Mouse (Mus musculus) CH12.LX (cell line): ENCODE results near the gene Cd300a. TPM values are rescaled to one million over a fixed set of nuclear protein-coding genes. Genes with fewer than 3 reads are reported as not detected.

ENCODE experiments used
- DNase-seq: peaks from one replicate; pipeline ENCODE4 v3.0.0-alpha.2; 2013; ENCODE audit errors: extremely low read depth
- H3K27ac ChIP-seq: 2 replicates; pipeline ENCODE4 v1.5.1; 2012; ENCODE audit warnings: low read depth, mild to moderate bottlenecking, control low read depth, moderate library complexity; ENCODE audit not compliant: insufficient read depth
- H3K27me3 ChIP-seq: replicated peaks from 2 replicates; pipeline ENCODE3; 2012; ENCODE audit warnings: inconsistent platforms
- H3K36me3 ChIP-seq, 2 experiments: replicated peaks in 1 of 2; 2 replicates each; pipeline versions ENCODE3 to v1.6.1; 2012; ENCODE audit warnings: inconsistent platforms in 1 of 2, low read length in 1 of 2, mild to moderate bottlenecking in 1 of 2, mixed read lengths in 1 of 2, moderate library complexity in 1 of 2; ENCODE audit not compliant: control insufficient read depth in 1 of 2, insufficient read depth in 1 of 2
- H3K4me1 ChIP-seq, 2 experiments: 2 replicates each; pipeline ENCODE4 v1.6.1; 2012; ENCODE audit warnings: inconsistent platforms in 1 of 2, moderate library complexity in 1 of 2; ENCODE audit not compliant: insufficient read depth in 2 of 2, control insufficient read depth in 1 of 2
- H3K4me2 ChIP-seq: 2 replicates; pipeline ENCODE4 v1.6.1; 2012; ENCODE audit warnings: low read depth, mild to moderate bottlenecking, control low read depth; ENCODE audit not compliant: poor library complexity, insufficient read depth, severe bottlenecking
- H3K4me3 ChIP-seq, 3 experiments: fragments of 150-350 bp in 1 of 3; sonication (generic) in 1 of 3; replicated peaks in 1 of 3; 2 replicates each; pipeline versions ENCODE3 to v1.5.1; 2011 to 2012; ENCODE audit warnings: low read depth in 2 of 3, low read length in 2 of 3, mild to moderate bottlenecking in 2 of 3, moderate library complexity in 2 of 3, control low read depth in 1 of 3, improper control_type of control experiment in 1 of 3, inconsistent platforms in 1 of 3, mixed read lengths in 1 of 3; ENCODE audit not compliant: poor library complexity in 1 of 3
- H3K79me2 ChIP-seq: replicated peaks from 2 replicates; pipeline ENCODE4 v1.6.1; 2012; ENCODE audit warnings: mild to moderate bottlenecking, moderate library complexity; ENCODE audit not compliant: control insufficient read depth, poor library complexity, insufficient read depth, severe bottlenecking; ENCODE audit errors: extremely low read depth
- H3K9ac ChIP-seq: 2 replicates; pipeline ENCODE4 v1.6.1; 2012; ENCODE audit warnings: low read depth, mild to moderate bottlenecking, control low read depth, moderate library complexity; ENCODE audit not compliant: insufficient read depth
- H3K9me3 ChIP-seq: replicated peaks from 2 replicates; pipeline ENCODE3; 2012; ENCODE audit warnings: low read length, inconsistent platforms, mixed read lengths
- BHLHE40 ChIP-seq: IDR thresholded peaks from 2 replicates; pipeline ENCODE4 v1.6.1; 2011; ENCODE audit warnings: mild to moderate bottlenecking, low read depth, low read length, improper control_type of control experiment
- ELF1 ChIP-seq: IDR thresholded peaks from 2 replicates; pipeline ENCODE4 v1.6.1; 2014; ENCODE audit warnings: low read depth, mild to moderate bottlenecking, inconsistent platforms, low read length, improper control_type of control experiment
- EP300 ChIP-seq: IDR thresholded peaks from 2 replicates; pipeline ENCODE4 v1.6.1; 2011; ENCODE audit warnings: low read length, improper control_type of control experiment
- GABPA ChIP-seq: IDR thresholded peaks from 2 replicates; pipeline ENCODE4 v1.6.1; 2012; ENCODE audit warnings: low read depth, low read length, improper control_type of control experiment, inconsistent platforms; ENCODE audit not compliant: insufficient replicate concordance
- IRF4 ChIP-seq: IDR thresholded peaks from 2 replicates; pipeline ENCODE4 v1.6.1; 2014; ENCODE audit warnings: low read depth, mild to moderate bottlenecking, inconsistent platforms, low read length, improper control_type of control experiment
- JUN ChIP-seq: IDR thresholded peaks from 2 replicates; pipeline ENCODE4 v1.6.1; 2011; ENCODE audit warnings: low read depth, mild to moderate bottlenecking, low read length, improper control_type of control experiment, moderate library complexity; ENCODE audit not compliant: insufficient read depth
- KAT2A ChIP-seq: IDR thresholded peaks from 2 replicates; pipeline ENCODE4 v1.6.1; 2012; ENCODE audit warnings: low read length, improper control_type of control experiment, inconsistent platforms; ENCODE audit not compliant: insufficient replicate concordance
- MAFK ChIP-seq: IDR thresholded peaks from 2 replicates; pipeline ENCODE4 v1.6.1; 2011; ENCODE audit warnings: low read length, improper control_type of control experiment; ENCODE audit not compliant: insufficient replicate concordance
- MAX ChIP-seq: IDR thresholded peaks from 2 replicates; pipeline ENCODE4 v1.6.1; 2011; ENCODE audit warnings: low read length, improper control_type of control experiment
- MAZ ChIP-seq: IDR thresholded peaks from 2 replicates; pipeline ENCODE4 v1.6.1; 2012; ENCODE audit warnings: low read depth, mild to moderate bottlenecking, inconsistent platforms, low read length, improper control_type of control experiment, moderate library complexity
- MEF2A ChIP-seq: IDR thresholded peaks from 2 replicates; pipeline ENCODE4 v1.6.1; 2014; ENCODE audit warnings: low read depth, mild to moderate bottlenecking, inconsistent platforms, low read length, improper control_type of control experiment, borderline replicate concordance
- MYC ChIP-seq: IDR thresholded peaks from 2 replicates; pipeline ENCODE4 v1.6.1; 2011; ENCODE audit warnings: low read depth, mild to moderate bottlenecking, improper control_type of control experiment, low read length
- NELFE ChIP-seq: IDR thresholded peaks from 2 replicates; pipeline ENCODE4 v1.6.1; 2011; ENCODE audit warnings: low read depth, low read length, improper control_type of control experiment
- POLR2AphosphoS2 ChIP-seq: IDR thresholded peaks from 2 replicates; pipeline ENCODE4 v1.6.1; 2011; ENCODE audit warnings: low read depth, low read length, improper control_type of control experiment
- SIN3A ChIP-seq: IDR thresholded peaks from 2 replicates; pipeline ENCODE4 v1.6.1; 2012; ENCODE audit warnings: low read length, improper control_type of control experiment, inconsistent platforms
- SMC3 ChIP-seq: IDR thresholded peaks from 2 replicates; pipeline ENCODE4 v1.6.1; 2011; ENCODE audit warnings: low read depth, low read length, improper control_type of control experiment
- TCF12 ChIP-seq: IDR thresholded peaks from 2 replicates; pipeline ENCODE4 v1.6.1; 2014; ENCODE audit warnings: low read depth, mild to moderate bottlenecking, inconsistent platforms, low read length, improper control_type of control experiment
- USF1 ChIP-seq: IDR thresholded peaks from 2 replicates; pipeline ENCODE4 v1.6.1; 2014; ENCODE audit warnings: low read depth, mild to moderate bottlenecking, inconsistent platforms, low read length, improper control_type of control experiment
- ZC3H11A ChIP-seq: IDR thresholded peaks from 2 replicates; pipeline ENCODE4 v1.6.1; 2012; ENCODE audit warnings: low read depth, mild to moderate bottlenecking, inconsistent platforms, low read length, improper control_type of control experiment
- ZNF384 ChIP-seq: IDR thresholded peaks from 2 replicates; pipeline ENCODE4 v1.6.1; 2012; ENCODE audit warnings: low read depth, low read length, improper control_type of control experiment, inconsistent platforms
- dilution Hi-C: fragments of 300-500 bp; cut with MboI; formaldehyde crosslinking; loops from 2 replicates; pipeline ENCODE4 v1.14.3; 2020; ENCODE audit warnings: low sequenced_read_pairs; ENCODE audit not compliant: extremely low pct_unique_long_range_greater_than_20kb, extremely low pct_ligation_motif_present
- in situ Hi-C: fragments of 300-500 bp; cut with MboI; formaldehyde crosslinking; loops from 3 replicates; pipeline ENCODE4 v1.14.3; 2019; ENCODE audit warnings: low sequenced_read_pairs, low pct_ligation_motif_present, low pct_unique_long_range_greater_than_20kb, mixed read lengths
- polyA plus RNA-seq: library from polyadenylated mRNA; unstranded; fragments of >175 nt; gene quantifications from 2 replicates; pipeline ENCODE4 v1.2.1, GENCODE M21; 2012; ENCODE audit warnings: low read depth; ENCODE audit not compliant: insufficient read length
- total RNA-seq, 2 experiments: library from RNA; depleted of rRNA; stranded (reverse); fragments of 300-350 nt in 1 of 2; fragments of >200 nt in 1 of 2; gene quantifications; 2 replicates each; pipeline ENCODE4 v1.2.3; 2012 to 2014

Cd300a gene
- total and polyA plus RNA-seq, 3 experiments = 0.13 to 1.0 (median 0.32) TPM

- Histone ChIP-seq H3K4me3 (no peak overlapping the region), H3K27me3 (peaks cover 6% of the 10 kb centered on the region), H3K4me2 (no peak overlapping the region), H3K9ac (no peak overlapping the region), H3K79me2 (no peaks in the 10 kb centered on the region), H3K36me3 (no peaks in the 10 kb centered on the region), H3K27ac (no peak overlapping the region), H3K9me3 (peaks cover 10% of the 10 kb centered on the region), H3K4me1 (peaks cover 0 to 9% of the 10 kb centered on the region in 2 experiments; a peak in 2 of 4 replicates)
- in situ Hi-C loops = no loop called here
- no peak for DNase-seq
- dilution Hi-C loops = no loop called here
- TF ChIP-seq SIN3A (no peak), NELFE (no peak), MEF2A (no peak), MAFK (no peak), MAX (no peak), ZNF384 (no peak), MAZ (no peak)
Measured at GRCm38 (mm10) chr11:114844464-114845220, 45.2 kb upstream of the Cd300a start.

GRCm38 (mm10) chr11:114846336-114846735 is 43.5 kb upstream of the Cd300a start:
- Histone ChIP-seq H3K9me3 (peaks cover 12% of the 10 kb centered on the region), H3K4me2 (no peak overlapping the region), H3K4me3 (no peak overlapping the region), H3K79me2 (no peaks in the 10 kb centered on the region), H3K4me1 (peaks cover 0 to 13% of the 10 kb centered on the region in 2 experiments; a peak in 2 of 4 replicates), H3K27me3 (peaks cover 6% of the 10 kb centered on the region), H3K27ac (no peak overlapping the region), H3K36me3 (no peaks in the 10 kb centered on the region), H3K9ac (no peak overlapping the region)
- TF ChIP-seq ELF1 (no peak), NELFE (no peak), TCF12 (no peak), MAX (no peak), ZC3H11A (no peak), JUN (no peak), BHLHE40 (no peak), IRF4 (no peak), KAT2A (no peak), EP300 (no peak), POLR2AphosphoS2 (no peak), GABPA (no peak), USF1 (no peak), MYC (no peak), SMC3 (no peak)
- DNase-seq = no peak
- in situ Hi-C loops (no loop called here), dilution Hi-C loops (no loop called here)
